Mouse (Mus musculus): ENCODE measurements around the gene Neurog1. TPM values are rescaled to one million over a fixed set of nuclear protein-coding genes. Genes with fewer than 3 reads are reported as not detected.

Gene Neurog1
- total and polyA plus RNA-seq, 3 experiments, result not detected

DNA sequence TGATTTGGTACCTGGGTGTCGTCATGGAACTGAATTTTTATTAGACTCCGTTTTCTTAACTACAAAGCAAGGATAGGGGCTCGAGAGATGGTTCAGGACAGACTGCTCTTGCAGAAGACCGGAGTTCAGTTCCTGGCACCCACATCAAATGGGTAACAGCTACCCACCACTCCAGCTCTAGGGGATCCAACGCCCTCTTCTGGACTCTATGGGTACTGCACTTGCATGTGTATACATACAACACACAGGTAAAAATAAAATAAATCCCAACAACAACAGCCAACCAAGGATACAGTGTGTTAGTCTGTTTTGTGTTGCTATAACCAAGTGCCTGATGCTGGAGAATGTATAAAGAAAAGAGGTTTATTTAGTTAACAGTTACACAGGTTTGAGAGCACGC lies 28.4 kb upstream of the Neurog1 start:
- no peaks in the 10 kb centered on the region for H3K79me2 ChIP-seq (ENCODE audit: control insufficient read depth, insufficient read depth, low read length, poor library complexity)
- TF ChIP-seq NRF1 (IDR thresholded peaks at IDR 0.05; ENCODE audit: insufficient read depth, low read depth, low read length, poor library complexity, severe bottlenecking) (no peak), SMC3 (IDR thresholded peaks at IDR 0.05; ENCODE audit: low read depth, low read length) (no peak)
- H3K27me3 ChIP-seq (ENCODE audit: control insufficient read depth in 1 of 2, insufficient read depth in 2 of 2, low read length in 2 of 2), result no peaks in the 10 kb centered on the region
- H3K4me3 ChIP-seq (ENCODE audit: control insufficient read depth in 1 of 2, insufficient read depth in 1 of 2, low read depth in 2 of 2, low read length in 2 of 2), result no peak overlapping the region
- no peak overlapping the region for H3K27ac ChIP-seq (ENCODE audit: control insufficient read depth, low read depth, low read length)
- DNase-seq (ENCODE audit: low read depth, low spot score), result no peak
- no peaks in the 10 kb centered on the region for H3K4me1 ChIP-seq (ENCODE audit: control insufficient read depth in 1 of 2, insufficient read depth in 2 of 2, low read length in 2 of 2)
- H3K9me3 ChIP-seq (replicated peaks; ENCODE audit: insufficient read depth, low read length), result no peaks in the 10 kb centered on the region
- H3K36me3 ChIP-seq (ENCODE audit: control insufficient read depth in 1 of 2, insufficient read depth in 2 of 2, low read length in 2 of 2), result no peaks in the 10 kb centered on the region
- H3K9ac ChIP-seq (ENCODE audit: control insufficient read depth, low read depth, low read length, poor library complexity, severe bottlenecking), result no peak overlapping the region

DNA sequence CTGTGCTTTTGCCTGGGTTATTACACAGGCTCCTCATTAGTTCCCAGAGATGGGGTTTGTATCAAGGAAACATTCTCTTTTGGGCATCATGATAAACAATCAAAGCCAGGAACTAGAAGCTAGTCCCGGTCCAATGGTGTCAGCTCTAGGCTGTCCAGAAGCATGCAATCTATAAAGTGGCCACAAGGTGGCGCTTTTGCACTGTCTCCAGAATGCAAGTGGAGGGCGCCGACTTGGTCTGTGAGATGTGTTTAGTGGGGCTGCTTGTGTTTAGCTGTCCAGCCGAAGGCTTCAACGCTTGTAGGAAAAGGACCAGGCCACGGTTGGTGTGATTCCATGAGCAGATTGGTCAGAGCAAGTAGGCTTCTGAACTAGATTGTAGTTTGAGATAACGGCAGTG lies 27.5 kb upstream of the Neurog1 start:
- Histone ChIP-seq H3K79me2 (ENCODE audit: control insufficient read depth, insufficient read depth, low read length, poor library complexity) (no peaks in the 10 kb centered on the region), H3K36me3 (ENCODE audit: control insufficient read depth in 1 of 2, insufficient read depth in 2 of 2, low read length in 2 of 2) (no peaks in the 10 kb centered on the region), H3K27ac (ENCODE audit: control insufficient read depth, low read depth, low read length) (no peak overlapping the region), H3K4me3 (ENCODE audit: control insufficient read depth in 1 of 2, insufficient read depth in 1 of 2, low read depth in 2 of 2, low read length in 2 of 2) (no peak overlapping the region), H3K27me3 (ENCODE audit: control insufficient read depth in 1 of 2, insufficient read depth in 2 of 2, low read length in 2 of 2) (no peaks in the 10 kb centered on the region), H3K4me1 (ENCODE audit: control insufficient read depth in 1 of 2, insufficient read depth in 2 of 2, low read length in 2 of 2) (no peaks in the 10 kb centered on the region), H3K9me3 (replicated peaks; ENCODE audit: insufficient read depth, low read length) (no peaks in the 10 kb centered on the region), H3K9ac (ENCODE audit: control insufficient read depth, low read depth, low read length, poor library complexity, severe bottlenecking) (no peak overlapping the region)
- DNase-seq (ENCODE audit: low read depth, low spot score), result peak; percentile 30
- TF ChIP-seq SMC3 (IDR thresholded peaks at IDR 0.05; ENCODE audit: low read depth, low read length) (peak; percentile 45), ZMIZ1 (IDR thresholded peaks at IDR 0.05; ENCODE audit: low read depth, low read length) (no peak), POLR2AphosphoS2 (IDR thresholded peaks at IDR 0.05; ENCODE audit: low read length) (no peak), USF1 (IDR thresholded peaks at IDR 0.05; ENCODE audit: low read depth, low read length) (no peak), RCOR1 (IDR thresholded peaks at IDR 0.05; ENCODE audit: low read depth, low read length) (no peak), CTCF (IDR thresholded peaks at IDR 0.05 in 2 of 3, conservative IDR thresholded peaks at IDR 0.05 in 1 of 3; ENCODE audit: control insufficient read depth in 1 of 3, insufficient read depth in 1 of 3, low read depth in 2 of 3, low read length in 3 of 3, poor library complexity in 1 of 3, severe bottlenecking in 1 of 3) (peak; percentile 53 to 63 (median 57)), MAZ (IDR thresholded peaks at IDR 0.05; ENCODE audit: low read depth, low read length) (no peak), ELF1 (IDR thresholded peaks at IDR 0.05; ENCODE audit: low read depth, low read length) (no peak), RAD21 (IDR thresholded peaks at IDR 0.05; ENCODE audit: low read depth, low read length) (peak; percentile 55), GABPA (IDR thresholded peaks at IDR 0.05; ENCODE audit: low read depth, low read length) (no peak), MEF2A (IDR thresholded peaks at IDR 0.05; ENCODE audit: extremely low read depth, insufficient replicate concordance, low read depth, low read length, poor library complexity, severe bottlenecking) (no peak)

DNA sequence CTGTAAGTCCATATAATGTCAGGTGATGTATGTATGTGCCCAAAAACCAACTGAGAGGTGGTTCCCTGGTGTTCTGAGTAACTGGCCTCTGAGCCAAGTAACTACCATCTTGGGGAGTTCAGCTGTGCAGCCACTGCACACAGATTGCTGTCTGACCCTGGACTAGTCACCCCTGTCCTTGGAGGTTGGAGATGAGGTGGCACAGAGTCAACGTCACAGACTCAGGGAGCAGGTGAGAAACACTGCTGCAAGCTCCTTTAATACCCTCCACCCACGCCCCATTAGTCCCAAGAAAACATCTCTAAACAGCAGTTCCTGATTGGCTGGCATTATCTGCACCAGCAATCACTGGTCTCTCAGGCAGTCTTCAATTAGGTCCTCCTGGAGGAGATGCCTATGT lies 23.2 kb upstream of the Neurog1 start:
- Histone ChIP-seq H3K4me3 (ENCODE audit: control insufficient read depth in 1 of 2, insufficient read depth in 1 of 2, low read depth in 2 of 2, low read length in 2 of 2) (no peak overlapping the region), H3K4me1 (ENCODE audit: control insufficient read depth in 1 of 2, insufficient read depth in 2 of 2, low read length in 2 of 2) (no peaks in the 10 kb centered on the region), H3K27me3 (ENCODE audit: control insufficient read depth in 1 of 2, insufficient read depth in 2 of 2, low read length in 2 of 2) (no peaks in the 10 kb centered on the region), H3K27ac (ENCODE audit: control insufficient read depth, low read depth, low read length) (no peak overlapping the region), H3K36me3 (ENCODE audit: control insufficient read depth in 1 of 2, insufficient read depth in 2 of 2, low read length in 2 of 2) (no peaks in the 10 kb centered on the region), H3K9me3 (replicated peaks; ENCODE audit: insufficient read depth, low read length) (no peaks in the 10 kb centered on the region), H3K9ac (ENCODE audit: control insufficient read depth, low read depth, low read length, poor library complexity, severe bottlenecking) (no peak overlapping the region), H3K79me2 (ENCODE audit: control insufficient read depth, insufficient read depth, low read length, poor library complexity) (no peaks in the 10 kb centered on the region)
- DNase-seq (ENCODE audit: low read depth, low spot score), result no peak
- TF ChIP-seq MYC (IDR thresholded peaks at IDR 0.05; ENCODE audit: low read depth, low read length) (no peak), POLR2A (IDR thresholded peaks at IDR 0.05; ENCODE audit: control insufficient read depth in 1 of 2, insufficient read depth in 1 of 2, low read depth in 1 of 2, low read length in 2 of 2, poor library complexity in 1 of 2) (no peak), CHD1 (IDR thresholded peaks at IDR 0.05; ENCODE audit: low read depth, low read length) (no peak), MAFK (IDR thresholded peaks at IDR 0.05; ENCODE audit: borderline replicate concordance, low read depth, low read length) (no peak), MEF2A (IDR thresholded peaks at IDR 0.05; ENCODE audit: extremely low read depth, insufficient replicate concordance, low read depth, low read length, poor library complexity, severe bottlenecking) (no peak), E2F4 (IDR thresholded peaks at IDR 0.05; ENCODE audit: borderline replicate concordance, low read depth, low read length) (no peak), RCOR1 (IDR thresholded peaks at IDR 0.05; ENCODE audit: low read depth, low read length) (no peak), BHLHE40 (IDR thresholded peaks at IDR 0.05; ENCODE audit: borderline replicate concordance, low read depth, low read length) (no peak), POLR2AphosphoS5 (IDR thresholded peaks at IDR 0.05; ENCODE audit: borderline replicate concordance, low read depth, low read length) (no peak), MAZ (IDR thresholded peaks at IDR 0.05; ENCODE audit: low read depth, low read length) (no peak), MAX (IDR thresholded peaks at IDR 0.05; ENCODE audit: low read length) (no peak), TAL1 (IDR thresholded peaks at IDR 0.05; ENCODE audit: low read length) (no peak), SIN3A (IDR thresholded peaks at IDR 0.05; ENCODE audit: low read length) (no peak), TCF12 (IDR thresholded peaks at IDR 0.05; ENCODE audit: low read depth, low read length) (no peak), MXI1 (IDR thresholded peaks at IDR 0.05; ENCODE audit: low read depth, low read length) (no peak), USF2 (IDR thresholded peaks at IDR 0.05; ENCODE audit: borderline replicate concordance in 1 of 2, insufficient read depth in 1 of 2, low read depth in 1 of 2, low read length in 2 of 2) (no peak), CTCF (IDR thresholded peaks at IDR 0.05 in 2 of 3, conservative IDR thresholded peaks at IDR 0.05 in 1 of 3; ENCODE audit: control insufficient read depth in 1 of 3, insufficient read depth in 1 of 3, low read depth in 2 of 3, low read length in 3 of 3, poor library complexity in 1 of 3, severe bottlenecking in 1 of 3) (no peak), SMC3 (IDR thresholded peaks at IDR 0.05; ENCODE audit: low read depth, low read length) (no peak)
